Mouse (Mus musculus): ENCODE measurements around the gene Sorbs1. TPM values are rescaled to one million over a fixed set of nuclear protein-coding genes. Genes with fewer than 3 reads are reported as not detected.
A peak's percentile ranks its signal among the peaks of the same experiment; 100 is the strongest.

Gene Sorbs1
- total and polyA plus RNA-seq, 2 experiments from 2014 or later = 140 to 153 TPM

GRCm38 (mm10) chr19:40425326-40425725 lies 88.3 kb downstream of the Sorbs1 start:
- DNase-seq (ENCODE audit: low spot score) (no peak), ATAC-seq (ENCODE audit: insufficient read depth, low read depth) (0 out of 2 replicates have a peak, but pooled peaks have one; percentile 34)
- H3K27me3 ChIP-seq (ENCODE audit: control insufficient read depth, insufficient read depth, low read length) = no peaks in the 10 kb centered on the region
- WGBS = 14% methylated on average over 5 of the region's 5 CpGs
- H3K9me3 ChIP-seq (replicated peaks; ENCODE audit: control insufficient read depth, low read length) = no peaks in the 10 kb centered on the region
- H3K9ac ChIP-seq (replicated peaks; ENCODE audit: low read depth, low read length) = peak overlapping the region; percentile 21
- H3K4me1 ChIP-seq (ENCODE audit: control insufficient read depth, insufficient read depth) = peaks cover 44% of the 10 kb centered on the region
- H3K4me2 ChIP-seq (ENCODE audit: low read depth, low read length) = no peak overlapping the region
- no peak overlapping the region for H3K4me3 ChIP-seq (ENCODE audit: low read depth, low read length)
- TF ChIP-seq EP300 (IDR thresholded peaks at IDR 0.05; ENCODE audit: low read depth) (0 out of 2 replicates have a peak, but pooled peaks have one; percentile 34), CTCF (IDR thresholded peaks at IDR 0.05; ENCODE audit: low read depth) (no peak)
- peak overlapping the region; percentile 80 for H3K27ac ChIP-seq (ENCODE audit: low read depth)
- no peaks in the 10 kb centered on the region for H3K36me3 ChIP-seq (replicated peaks; ENCODE audit: control insufficient read depth, insufficient read depth, low read length)

DNA sequence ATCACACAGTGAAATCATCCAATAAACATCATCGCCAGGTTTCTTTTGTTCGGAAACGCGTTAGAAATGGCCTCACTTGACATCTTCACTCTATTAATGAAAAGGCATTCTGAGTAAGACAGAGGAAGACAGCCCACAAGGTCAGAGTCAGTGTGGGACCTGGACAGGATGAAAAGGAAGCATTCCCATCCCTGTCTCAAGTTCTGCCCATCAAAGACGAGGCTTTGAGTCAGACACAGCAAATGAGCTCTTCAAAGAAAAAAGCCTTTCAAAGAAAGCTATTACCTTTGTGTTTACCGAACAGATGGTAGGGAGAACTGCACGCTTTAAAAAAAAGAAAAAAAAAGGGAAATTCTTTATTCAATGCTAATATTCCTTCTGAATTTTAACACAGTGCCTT lies 92.5 kb downstream of the Sorbs1 start:
- WGBS = 78% methylated on average over 7 of the region's 7 CpGs
- no peaks in the 10 kb centered on the region for H3K9me3 ChIP-seq (replicated peaks; ENCODE audit: control insufficient read depth, low read length)
- ATAC-seq (ENCODE audit: insufficient read depth, low read depth) (no peak), DNase-seq (ENCODE audit: low spot score) (no peak)
- no peak overlapping the region for H3K4me3 ChIP-seq (ENCODE audit: low read depth, low read length)
- peaks cover 33% of the 10 kb centered on the region for H3K4me1 ChIP-seq (ENCODE audit: control insufficient read depth, insufficient read depth)
- H3K9ac ChIP-seq (replicated peaks; ENCODE audit: low read depth, low read length) = no peak overlapping the region
- H3K27me3 ChIP-seq (ENCODE audit: control insufficient read depth, insufficient read depth, low read length) = no peaks in the 10 kb centered on the region
- H3K4me2 ChIP-seq (ENCODE audit: low read depth, low read length) = no peak overlapping the region
- no peak for TF ChIP-seq CTCF (IDR thresholded peaks at IDR 0.05; ENCODE audit: low read depth)
- TF ChIP-seq EP300 (IDR thresholded peaks at IDR 0.05; ENCODE audit: low read depth) = no peak
- H3K36me3 ChIP-seq (replicated peaks; ENCODE audit: control insufficient read depth, insufficient read depth, low read length) = 0 out of 2 replicates have a peak, but pooled peaks cover 4% of the 10 kb centered on the region
- 0 out of 2 replicates have a peak overlapping the region, but pooled peaks have one; percentile 31 for H3K27ac ChIP-seq (ENCODE audit: low read depth)

DNA sequence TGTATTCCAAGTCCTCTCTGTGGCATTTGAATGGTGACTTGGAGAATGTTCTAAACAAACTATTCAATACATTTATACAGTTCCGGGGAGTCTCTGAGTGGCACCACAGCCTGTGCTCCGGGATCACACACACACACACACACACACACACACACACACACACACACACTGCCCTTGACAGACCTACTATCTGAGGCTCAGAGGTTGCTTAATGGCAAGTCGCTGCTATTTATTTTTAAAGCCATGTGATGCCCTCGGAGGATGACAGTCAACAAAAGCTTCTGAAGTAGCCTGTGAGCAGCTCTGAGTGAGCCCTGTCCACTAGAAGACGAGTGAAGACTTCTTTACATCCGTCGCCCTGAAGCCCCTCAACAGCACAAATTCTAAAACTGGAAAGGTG lies 94.3 kb downstream of the Sorbs1 start:
- H3K27me3 ChIP-seq (ENCODE audit: control insufficient read depth, insufficient read depth, low read length) = no peaks in the 10 kb centered on the region
- H3K9me3 ChIP-seq (replicated peaks; ENCODE audit: control insufficient read depth, low read length) = no peaks in the 10 kb centered on the region
- H3K4me2 ChIP-seq (ENCODE audit: low read depth, low read length) = no peak overlapping the region
- ATAC-seq (ENCODE audit: insufficient read depth, low read depth) = peak; percentile 71
- H3K9ac ChIP-seq (replicated peaks; ENCODE audit: low read depth, low read length) = no peak overlapping the region
- peak overlapping the region; percentile 4; the same call in 1 of the 2 replicates for H3K27ac ChIP-seq (ENCODE audit: low read depth)
- TF ChIP-seq EP300 (IDR thresholded peaks at IDR 0.05; ENCODE audit: low read depth) (no peak), CTCF (IDR thresholded peaks at IDR 0.05; ENCODE audit: low read depth) (no peak)
- 0 out of 2 replicates have a peak, but pooled peaks cover 4% of the 10 kb centered on the region for H3K36me3 ChIP-seq (replicated peaks; ENCODE audit: control insufficient read depth, insufficient read depth, low read length)
- no peak for DNase-seq (ENCODE audit: low spot score)
- no peak overlapping the region for H3K4me3 ChIP-seq (ENCODE audit: low read depth, low read length)
- WGBS = 48% methylated on average over 7 of the region's 7 CpGs
- H3K4me1 ChIP-seq (ENCODE audit: control insufficient read depth, insufficient read depth) = peaks cover 35% of the 10 kb centered on the region

DNA sequence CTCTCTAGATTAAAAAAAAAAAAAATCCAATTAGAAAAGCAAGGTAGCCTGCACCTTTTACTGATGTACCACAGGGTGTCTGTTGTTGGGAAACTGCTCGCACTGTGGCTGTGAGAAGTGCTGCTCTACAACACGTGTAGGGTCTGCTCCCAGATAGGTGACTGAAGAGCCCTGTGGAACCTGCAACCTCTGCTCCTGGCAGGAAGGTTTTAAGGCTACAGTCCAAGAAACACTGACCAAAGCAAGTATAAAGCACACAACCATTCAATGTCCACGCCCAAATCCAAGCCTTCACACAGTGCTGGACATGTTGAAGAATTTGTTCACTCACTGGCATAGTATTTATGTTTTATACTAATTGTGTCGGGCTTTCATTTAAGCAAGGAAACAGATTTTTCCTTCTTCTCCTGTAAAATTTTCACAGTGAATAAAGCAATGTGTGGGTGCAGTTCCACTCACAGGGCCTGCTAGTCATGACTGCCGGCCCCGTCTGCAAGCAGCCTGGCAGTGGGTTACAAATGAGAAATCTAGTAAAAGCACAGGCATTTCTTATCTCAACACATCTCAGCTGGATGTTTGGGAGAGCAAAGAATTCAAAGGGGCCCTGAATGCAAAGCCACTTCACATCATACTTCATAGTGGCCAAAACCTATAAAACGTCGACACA lies 96.3 kb downstream of the Sorbs1 start:
- Histone ChIP-seq H3K9me3 (replicated peaks; ENCODE audit: control insufficient read depth, low read length) (no peaks in the 10 kb centered on the region), H3K9ac (replicated peaks; ENCODE audit: low read depth, low read length) (no peak overlapping the region), H3K4me2 (ENCODE audit: low read depth, low read length) (no peak overlapping the region), H3K36me3 (replicated peaks; ENCODE audit: control insufficient read depth, insufficient read depth, low read length) (0 out of 2 replicates have a peak, but pooled peaks cover 4% of the 10 kb centered on the region), H3K4me1 (ENCODE audit: control insufficient read depth, insufficient read depth) (peaks cover 31% of the 10 kb centered on the region), H3K4me3 (ENCODE audit: low read depth, low read length) (no peak overlapping the region), H3K27ac (ENCODE audit: low read depth) (peak overlapping the region; percentile 49), H3K27me3 (ENCODE audit: control insufficient read depth, insufficient read depth, low read length) (no peaks in the 10 kb centered on the region)
- 57% methylated on average over 8 of the region's 8 CpGs for WGBS
- no peak for DNase-seq (ENCODE audit: low spot score)
- no peak for TF ChIP-seq EP300 (IDR thresholded peaks at IDR 0.05; ENCODE audit: low read depth)
- TF ChIP-seq CTCF (IDR thresholded peaks at IDR 0.05; ENCODE audit: low read depth) = no peak
- no peak for ATAC-seq (ENCODE audit: insufficient read depth, low read depth)

- no peak overlapping the region for H3K27ac ChIP-seq (ENCODE audit: low read depth)
- ATAC-seq (ENCODE audit: insufficient read depth, low read depth) (no peak), DNase-seq (ENCODE audit: low spot score) (no peak)
- H3K9ac ChIP-seq (replicated peaks; ENCODE audit: low read depth, low read length) = no peak overlapping the region
- H3K36me3 ChIP-seq (replicated peaks; ENCODE audit: control insufficient read depth, insufficient read depth, low read length) = 0 out of 2 replicates have a peak, but pooled peaks cover 4% of the 10 kb centered on the region
- no peaks in the 10 kb centered on the region for H3K27me3 ChIP-seq (ENCODE audit: control insufficient read depth, insufficient read depth, low read length)
- H3K4me2 ChIP-seq (ENCODE audit: low read depth, low read length) = no peak overlapping the region
- H3K4me3 ChIP-seq (ENCODE audit: low read depth, low read length) = no peak overlapping the region
- no peaks in the 10 kb centered on the region for H3K9me3 ChIP-seq (replicated peaks; ENCODE audit: control insufficient read depth, low read length)
- H3K4me1 ChIP-seq (ENCODE audit: control insufficient read depth, insufficient read depth) = peaks cover 41% of the 10 kb centered on the region
- WGBS = 95% methylated on average over 1 of the region's 1 CpGs
- TF ChIP-seq EP300 (IDR thresholded peaks at IDR 0.05; ENCODE audit: low read depth) = no peak
- no peak for TF ChIP-seq CTCF (IDR thresholded peaks at IDR 0.05; ENCODE audit: low read depth)
These were observed 97.9 kb downstream of the Sorbs1 start for GRCm38 (mm10) chr19:40415725-40416124.
